Mouse (Mus musculus) lung, postnatal 0 days (tissue): Measurements from ENCODE around the gene Nkx1-2. TPM values are rescaled to one million over a fixed set of nuclear protein-coding genes. Genes with fewer than 3 reads are reported as not detected.
A peak's percentile ranks its signal among the peaks of the same experiment; 100 is the strongest.

ENCODE experiments used
- ATAC-seq: fragments of 200-750 bp; cut with Nextera tagmentation; 2 replicates; pipeline ENCODE4 v1.8.0; 2017; ENCODE audit warnings: moderate library complexity
- DNase-seq: peaks from one replicate; pipeline ENCODE4 v3.0.0-alpha.2; 2016; ENCODE audit warnings: low spot score
- H3K27ac ChIP-seq: fragments of 300-500 bp; sonication (generic); 2 replicates; pipeline ENCODE4 v1.5.1; 2014; ENCODE audit warnings: antibody characterized with exemption, mild to moderate bottlenecking, low read length, mixed read lengths
- H3K27me3 ChIP-seq: fragments of 300-500 bp; sonication (generic); replicated peaks from 2 replicates; pipeline ENCODE4 v1.6.1; 2014; ENCODE audit warnings: low read length, mixed read lengths; ENCODE audit not compliant: insufficient read depth
- H3K36me3 ChIP-seq: fragments of 300-500 bp; sonication (generic); 2 replicates; pipeline ENCODE4 v1.6.1; 2014; ENCODE audit warnings: low read length, mixed read lengths; ENCODE audit not compliant: insufficient read depth
- H3K4me1 ChIP-seq: fragments of 300-500 bp; sonication (generic); 2 replicates; pipeline ENCODE4 v1.6.1; 2014; ENCODE audit warnings: antibody characterized with exemption, low read depth, low read length, mixed read lengths; ENCODE audit not compliant: insufficient read depth
- H3K4me2 ChIP-seq: fragments of 300-500 bp; sonication (generic); replicated peaks from 2 replicates; pipeline ENCODE4 v1.6.1; 2014; ENCODE audit warnings: low read depth, mild to moderate bottlenecking, low read length, moderate library complexity, mixed read lengths
- H3K4me3 ChIP-seq: fragments of 300-500 bp; sonication (generic); 2 replicates; pipeline ENCODE4 v1.5.1; 2014; ENCODE audit warnings: low read depth, low read length
- H3K9ac ChIP-seq: fragments of 300-500 bp; sonication (generic); replicated peaks from 2 replicates; pipeline ENCODE4 v1.6.1; 2014; ENCODE audit warnings: low read depth, mild to moderate bottlenecking
- H3K9me3 ChIP-seq: fragments of 300-500 bp; sonication (generic); 2 replicates; pipeline ENCODE4 v1.6.1; 2016; ENCODE audit warnings: low read length, mixed read lengths
- CTCF ChIP-seq: IDR thresholded peaks from 2 replicates; pipeline ENCODE4 v1.5.1; 2016; ENCODE audit warnings: antibody characterized with exemption, mild to moderate bottlenecking
- EP300 ChIP-seq: IDR thresholded peaks from 2 replicates; pipeline ENCODE4 v1.6.1; 2016; ENCODE audit warnings: antibody characterized with exemption, mild to moderate bottlenecking, control low read depth
- WGBS: fragments of 180-500 bp; shearing (Covaris S2); extraction: QIAGEN DNeasy Blood & Tissue Kit; methylation state at CpG from one replicate; pipeline ENCODE4 v1.1.7; 2014; 5-methylcytosine and 5-hydroxymethylcytosine counted together
- polyA plus RNA-seq: library from polyadenylated mRNA; unstranded; fragments of >200 nt; fragmentation: Nextera tagmentation; extraction: Ambion mirVana; gene quantifications from 2 replicates; pipeline ENCODE4 v1.2.1, GENCODE M21; 2015

The Nkx1-2 gene
- polyA plus RNA-seq, result not detected in 2 replicates

DNA sequence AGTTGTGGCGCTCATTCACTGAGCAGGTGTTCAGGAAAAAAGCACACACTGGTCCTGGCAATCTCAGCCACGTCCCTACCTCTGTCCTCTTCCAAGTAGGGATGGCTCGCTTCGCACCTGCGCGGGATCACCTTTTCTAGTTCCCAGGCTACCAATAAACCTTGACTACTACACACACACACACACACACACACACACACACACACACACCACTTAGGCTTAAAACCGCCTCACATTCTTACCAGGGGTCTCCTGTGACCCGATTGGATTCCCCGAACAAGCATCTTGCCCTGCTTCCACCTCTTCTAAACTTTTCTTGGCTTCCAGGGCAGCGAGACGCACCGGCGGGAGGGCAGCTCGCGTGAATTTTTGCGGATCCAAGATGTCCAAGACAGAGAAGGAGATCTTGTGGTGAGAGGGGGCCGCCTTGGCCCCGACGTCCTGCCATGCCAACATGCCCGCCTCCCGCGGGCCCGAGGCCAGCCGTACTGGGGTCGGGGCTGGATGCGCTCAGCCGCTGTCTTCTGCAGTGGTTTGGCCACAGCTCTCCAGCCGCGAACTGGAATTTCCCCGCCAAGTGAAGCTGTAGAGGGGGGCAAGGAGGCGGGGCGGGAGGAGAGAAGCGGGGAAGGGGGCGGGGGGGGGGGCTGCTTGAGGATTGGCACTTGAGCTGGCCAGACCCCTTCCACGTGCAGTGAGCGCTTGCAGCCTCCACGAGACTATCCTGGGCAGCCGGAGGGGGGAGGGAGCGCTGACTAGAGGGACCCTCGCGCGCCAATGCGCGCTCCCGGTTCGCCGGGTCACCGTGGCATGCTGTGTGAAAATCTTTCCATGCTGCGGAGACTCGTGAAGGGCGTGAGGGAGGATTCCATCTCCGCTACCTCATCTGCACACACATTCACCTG, at the start of gene Nkx1-2:
TSS of gene Nkx1-2 (minus strand) at position 567 of the 905 bp plus-strand sequence.
- peak within 1 kb of the TSS; percentile 44 for H3K4me2 ChIP-seq
- no peak for DNase-seq
- ATAC-seq, result no peak
- no peak within 1 kb of the TSS for H3K27ac ChIP-seq
- TF ChIP-seq CTCF (no peak), EP300 (no peak)
- no peak within 1 kb of the TSS for H3K9ac ChIP-seq
- H3K9me3 ChIP-seq, result no peaks in the 10 kb centered on the region
- WGBS, result under 1% methylated on average over 46 of the region's 52 CpGs
- peak within 1 kb of the TSS; percentile 17; the same call in 1 of the 2 replicates for H3K4me3 ChIP-seq
- H3K27me3 ChIP-seq, result peaks cover 72% of the 10 kb centered on the region
- no peaks in the 10 kb centered on the region for H3K36me3 ChIP-seq
- H3K4me1 ChIP-seq, result peaks cover 10% of the 10 kb centered on the region; the same call in 1 of the 2 replicates

DNA sequence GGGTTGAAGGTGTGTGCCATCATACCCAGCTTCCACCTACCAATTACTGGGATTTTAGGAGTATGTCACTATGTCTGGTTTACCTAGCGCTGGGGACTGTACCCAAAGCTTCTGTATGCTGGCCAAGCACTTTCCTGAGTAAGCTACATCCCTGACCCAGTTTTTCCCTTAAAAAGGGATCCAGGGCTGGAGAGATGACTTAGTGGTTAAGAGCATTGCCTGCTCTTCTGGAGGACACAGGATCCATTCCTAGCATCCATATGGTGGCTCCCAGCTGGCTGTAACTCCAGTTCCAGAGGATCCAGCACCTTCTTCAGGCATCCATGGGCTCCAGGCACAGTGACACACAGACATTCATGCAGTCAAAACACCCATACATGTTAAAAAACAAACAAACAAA, 47.1 kb upstream of the Nkx1-2 start:
- TF ChIP-seq EP300 (no peak), CTCF (no peak)
- DNase-seq (no peak), ATAC-seq (no peak)
- H3K4me2 ChIP-seq, result no peak overlapping the region
- H3K9me3 ChIP-seq, result no peaks in the 10 kb centered on the region
- WGBS, result 100% methylated on average over 1 of the region's 1 CpGs
- no peak overlapping the region for H3K4me3 ChIP-seq
- no peaks in the 10 kb centered on the region for H3K4me1 ChIP-seq
- no peak overlapping the region for H3K27ac ChIP-seq
- no peaks in the 10 kb centered on the region for H3K27me3 ChIP-seq
- H3K36me3 ChIP-seq, result no peaks in the 10 kb centered on the region
- no peak overlapping the region for H3K9ac ChIP-seq

DNA sequence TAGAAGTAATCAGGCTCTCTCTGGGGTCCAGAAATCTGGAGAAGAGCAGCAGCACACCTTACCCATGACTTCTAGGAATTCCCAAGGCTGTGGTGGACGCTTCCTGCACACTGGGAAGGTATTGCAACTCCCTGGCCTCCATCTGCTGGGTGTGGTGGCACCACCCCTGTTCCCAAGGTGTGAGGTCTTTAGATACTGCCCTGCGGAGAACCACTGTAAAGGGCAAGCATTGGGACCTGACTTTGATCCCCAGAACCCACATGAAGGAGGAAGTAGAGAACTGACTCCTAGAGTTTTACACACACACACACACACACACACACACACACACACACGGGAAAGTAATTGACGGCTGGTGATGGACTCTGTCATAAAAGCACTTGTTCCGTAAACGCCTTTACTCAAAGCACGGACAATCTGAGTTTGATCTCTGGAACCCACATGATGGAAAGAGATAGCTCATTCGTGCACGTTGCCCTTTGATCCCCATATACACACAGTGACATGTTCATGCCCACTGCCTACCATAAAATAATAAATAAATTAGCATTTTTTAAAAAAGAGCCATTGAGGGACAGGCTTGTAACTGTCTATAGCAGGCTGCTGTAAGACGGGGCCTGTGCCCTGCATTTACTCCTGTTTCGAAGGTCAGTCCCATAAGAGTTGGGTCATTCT, 45.3 kb upstream of the Nkx1-2 start:
- no peak overlapping the region for H3K4me3 ChIP-seq
- no peaks in the 10 kb centered on the region for H3K4me1 ChIP-seq
- WGBS, result 82% methylated on average over 11 of the region's 11 CpGs
- H3K27ac ChIP-seq, result no peak overlapping the region
- H3K27me3 ChIP-seq, result no peaks in the 10 kb centered on the region
- no peak for TF ChIP-seq CTCF
- TF ChIP-seq EP300, result no peak
- H3K9ac ChIP-seq, result no peak overlapping the region
- H3K36me3 ChIP-seq, result no peaks in the 10 kb centered on the region
- no peaks in the 10 kb centered on the region for H3K9me3 ChIP-seq
- H3K4me2 ChIP-seq, result no peak overlapping the region
- ATAC-seq (no peak), DNase-seq (no peak)

DNA sequence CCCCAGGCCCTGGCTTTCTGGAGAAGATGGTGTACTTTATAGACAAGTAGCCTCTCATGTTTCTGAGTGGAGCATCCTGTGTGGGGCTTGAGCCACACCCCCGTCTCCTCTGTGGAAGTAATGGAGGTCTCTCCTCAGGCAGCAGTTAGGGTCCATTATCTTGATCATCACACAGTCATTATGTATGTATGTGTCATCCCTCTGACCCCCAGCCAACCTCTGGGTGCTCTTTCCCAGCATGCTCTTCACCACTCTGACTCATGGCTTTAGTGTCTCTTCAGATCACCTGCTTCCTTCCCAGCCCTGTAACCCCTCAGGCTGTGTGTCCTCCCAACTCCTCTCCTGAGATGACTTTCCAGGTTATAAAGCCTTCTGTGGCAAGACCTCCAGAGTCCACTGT, 42.2 kb upstream of the Nkx1-2 start:
- no peak overlapping the region for H3K4me3 ChIP-seq
- peaks cover 3% of the 10 kb centered on the region; the same call in 1 of the 2 replicates for H3K4me1 ChIP-seq
- H3K9ac ChIP-seq, result no peak overlapping the region
- no peaks in the 10 kb centered on the region for H3K9me3 ChIP-seq
- ATAC-seq (no peak), DNase-seq (no peak)
- H3K27me3 ChIP-seq, result no peaks in the 10 kb centered on the region
- 88% methylated on average over 1 of the region's 1 CpGs for WGBS
- H3K36me3 ChIP-seq, result no peaks in the 10 kb centered on the region
- TF ChIP-seq CTCF (no peak), EP300 (no peak)
- no peak overlapping the region for H3K27ac ChIP-seq
- no peak overlapping the region for H3K4me2 ChIP-seq

DNA sequence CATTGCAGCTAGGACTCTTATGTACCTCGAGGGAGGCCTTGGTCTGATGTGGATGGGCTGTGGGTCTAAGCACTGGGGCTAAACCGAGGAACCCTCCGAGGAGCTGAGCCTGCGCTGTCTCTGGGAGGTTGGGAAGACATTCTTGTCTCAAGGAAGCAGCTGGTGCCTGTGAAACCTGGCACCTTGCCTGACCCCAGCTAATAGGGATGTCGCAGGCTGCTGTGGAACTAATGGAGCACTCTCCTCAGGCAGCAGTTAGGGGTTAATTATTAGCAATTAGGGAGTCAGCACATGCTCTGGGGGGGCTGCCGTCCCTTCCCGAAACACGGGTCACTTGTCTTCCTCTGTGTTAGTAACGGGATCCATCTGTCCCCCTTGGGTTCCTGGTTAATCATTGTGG, 41.5 kb upstream of the Nkx1-2 start:
- H3K27ac ChIP-seq, result no peak overlapping the region
- DNase-seq (peak; percentile 32), ATAC-seq (no peak)
- no peaks in the 10 kb centered on the region for H3K36me3 ChIP-seq
- H3K4me3 ChIP-seq, result no peak overlapping the region
- H3K27me3 ChIP-seq, result no peaks in the 10 kb centered on the region
- H3K4me2 ChIP-seq, result no peak overlapping the region
- TF ChIP-seq EP300 (no peak), CTCF (no peak)
- H3K9ac ChIP-seq, result no peak overlapping the region
- peaks cover 3% of the 10 kb centered on the region; the same call in 1 of the 2 replicates for H3K4me1 ChIP-seq
- 26% methylated on average over 9 of the region's 9 CpGs for WGBS
- no peaks in the 10 kb centered on the region for H3K9me3 ChIP-seq

DNA sequence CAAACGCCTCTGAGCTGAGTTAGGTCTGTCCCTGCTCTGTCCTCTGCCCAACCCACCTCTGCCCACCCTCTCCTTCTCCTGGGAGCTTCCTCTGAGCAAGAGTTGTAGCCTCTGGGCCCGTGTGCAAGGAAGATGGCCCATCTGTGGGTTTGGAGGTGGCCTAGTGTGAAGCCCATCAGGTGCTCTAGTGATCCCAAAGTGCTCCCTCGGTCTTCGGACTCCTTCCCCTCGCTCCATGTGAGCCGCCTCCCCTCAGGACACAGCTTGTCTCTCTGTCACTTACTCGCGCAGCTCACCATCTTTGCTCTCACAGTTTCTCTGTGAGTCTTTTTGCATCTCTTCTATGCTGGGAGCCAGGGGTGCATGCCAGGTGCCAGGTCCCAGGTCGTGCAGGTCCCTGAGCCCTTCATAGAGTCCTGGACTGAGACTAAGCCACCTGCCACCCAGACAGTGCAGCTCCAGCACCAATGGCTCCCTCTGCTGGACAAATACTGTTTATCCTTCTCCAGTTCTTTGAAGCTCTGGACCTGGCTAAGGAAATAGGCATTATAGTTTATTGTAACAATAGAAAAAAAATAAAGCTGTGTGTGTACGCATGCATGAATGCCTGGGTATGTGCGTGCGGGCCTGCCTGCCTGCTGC, 39.1 kb upstream of the Nkx1-2 start:
- Histone ChIP-seq H3K9ac (no peak overlapping the region), H3K4me2 (no peak overlapping the region), H3K9me3 (no peaks in the 10 kb centered on the region), H3K4me3 (no peak overlapping the region), H3K36me3 (no peaks in the 10 kb centered on the region), H3K27me3 (no peaks in the 10 kb centered on the region), H3K27ac (no peak overlapping the region), H3K4me1 (peaks cover 3% of the 10 kb centered on the region; the same call in 1 of the 2 replicates)
- ATAC-seq (peak; percentile 82), DNase-seq (peak; percentile 82)
- WGBS, result 59% methylated on average over 12 of the region's 12 CpGs
- no peak for TF ChIP-seq EP300
- peak; percentile 85 for TF ChIP-seq CTCF
